Mouse (Mus musculus) right cerebral cortex, adult 2 months (tissue): Measurements from ENCODE around the gene 4931428F04Rik.

Source experiments
- DNase-seq, 2 experiments: peaks; one replicate each; pipeline ENCODE4 v3.0.0; 2021 to 2022; ENCODE audit warnings: low spot score in 2 of 2

Gene 4931428F04Rik

DNA sequence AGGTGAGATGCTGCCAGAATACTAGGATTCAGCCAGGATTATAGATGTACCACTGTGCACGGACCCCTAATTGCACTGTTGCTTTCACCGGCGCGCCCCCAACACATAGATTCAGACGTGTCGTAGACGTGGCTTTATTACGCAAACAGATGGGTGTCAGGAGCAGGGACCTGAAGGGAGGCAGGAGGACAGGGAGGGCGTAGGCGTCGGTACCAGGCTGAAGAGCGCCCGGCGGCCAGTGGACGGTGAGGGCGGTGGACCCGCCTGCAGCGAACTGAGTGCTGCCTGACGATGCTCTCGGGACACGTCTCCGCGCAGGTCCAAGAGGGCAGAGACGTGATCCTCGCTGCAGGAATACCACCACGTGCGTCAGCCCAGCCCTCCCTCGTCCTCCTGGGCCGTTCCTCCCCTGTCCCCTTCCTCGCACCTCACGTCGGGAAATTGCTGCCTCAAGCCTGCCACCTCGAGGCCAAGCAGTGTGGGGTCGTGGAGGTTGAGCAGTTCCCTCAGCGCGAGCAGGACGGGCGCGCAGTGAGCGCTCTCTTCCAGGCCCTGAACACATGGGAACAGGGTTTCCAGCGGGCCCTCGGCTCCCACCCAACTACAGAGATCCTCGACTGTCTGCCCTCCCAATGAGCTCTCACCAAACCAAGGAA is at the start of gene 4931428F04Rik:
Gene 4931428F04Rik, minus strand, starts transcription at position 60 of the 656 bp plus-strand sequence.
- DNase-seq: peak in 1 of 2 experiments; percentile 56

DNA sequence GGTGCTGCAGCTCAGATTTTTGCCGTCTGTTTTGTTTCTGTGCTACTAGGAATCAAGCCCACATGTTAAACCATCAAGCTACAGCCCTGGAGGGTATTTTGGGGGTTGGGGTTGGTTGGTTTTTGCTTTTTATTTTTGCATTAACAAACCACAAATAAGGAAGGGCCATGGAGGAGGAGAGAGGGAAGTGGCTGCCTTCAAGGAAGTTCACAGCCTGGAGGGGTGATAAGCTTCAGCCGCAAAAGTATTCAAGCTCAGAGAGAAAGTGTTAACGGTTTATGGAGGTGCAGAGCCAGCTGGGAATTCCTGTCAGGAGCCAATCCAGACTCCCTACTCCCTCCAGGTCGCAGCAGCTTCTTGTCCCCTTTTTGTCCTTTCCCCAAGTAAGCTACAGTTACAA is 49.3 kb upstream of the 4931428F04Rik start:
- DNase-seq: no peak

DNA sequence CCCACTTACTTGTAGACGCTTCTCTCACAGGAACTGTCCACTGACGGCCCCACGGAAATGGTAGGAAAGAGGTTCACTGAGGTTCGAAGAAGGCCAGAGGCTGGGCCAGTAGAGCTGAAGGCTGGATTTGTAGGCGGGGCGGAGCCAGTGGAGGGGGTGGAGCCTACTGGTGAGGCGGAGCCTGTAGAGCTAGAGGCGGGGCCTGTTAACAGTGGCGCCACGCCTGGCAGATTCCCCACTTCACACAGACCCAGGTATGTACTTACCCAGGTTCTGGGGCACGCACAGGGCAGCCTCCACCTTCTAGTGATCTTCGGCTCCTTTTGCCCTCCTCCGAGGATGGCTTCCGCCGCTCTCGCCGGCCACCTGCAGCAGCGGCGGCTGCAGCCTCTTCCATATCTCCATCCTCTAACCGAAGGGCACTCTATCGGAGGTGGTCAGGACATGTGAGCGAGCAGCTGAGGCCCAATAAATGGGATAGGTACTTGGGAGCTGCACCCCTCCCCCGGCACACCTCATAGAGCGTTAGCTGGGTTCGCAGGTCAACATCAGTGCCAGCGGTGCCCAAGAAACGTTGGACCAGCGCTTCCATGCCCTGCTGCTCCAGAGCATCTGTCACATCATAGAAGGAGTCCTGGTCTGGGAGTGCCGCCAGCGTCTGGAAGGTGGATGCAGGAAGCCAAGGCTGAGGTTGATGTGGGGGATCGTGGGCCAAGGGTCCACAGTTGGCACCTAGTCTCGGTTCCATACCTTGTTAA is 46.9 kb upstream of the 4931428F04Rik start:
- DNase-seq: no peak

DNA sequence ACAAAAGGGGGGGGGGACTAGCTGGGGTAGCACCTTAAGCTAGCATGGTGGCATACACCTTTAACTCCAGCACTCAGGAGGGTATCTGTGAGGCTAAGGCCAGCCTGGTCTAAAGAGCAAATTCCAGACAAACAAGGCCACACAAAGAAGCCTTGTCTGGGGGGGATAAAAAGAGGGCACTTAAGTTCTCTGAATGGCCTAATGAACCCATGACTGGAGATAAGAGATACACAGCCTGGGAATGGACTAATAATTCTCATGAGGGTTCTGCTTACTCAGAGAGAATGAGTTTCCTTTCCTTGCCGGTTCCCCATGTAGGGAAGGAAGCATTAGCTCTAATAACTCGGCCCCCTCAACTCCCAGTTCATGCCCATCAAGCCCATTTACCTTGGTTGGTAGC is 42.9 kb upstream of the 4931428F04Rik start:
- DNase-seq: no peak

DNA sequence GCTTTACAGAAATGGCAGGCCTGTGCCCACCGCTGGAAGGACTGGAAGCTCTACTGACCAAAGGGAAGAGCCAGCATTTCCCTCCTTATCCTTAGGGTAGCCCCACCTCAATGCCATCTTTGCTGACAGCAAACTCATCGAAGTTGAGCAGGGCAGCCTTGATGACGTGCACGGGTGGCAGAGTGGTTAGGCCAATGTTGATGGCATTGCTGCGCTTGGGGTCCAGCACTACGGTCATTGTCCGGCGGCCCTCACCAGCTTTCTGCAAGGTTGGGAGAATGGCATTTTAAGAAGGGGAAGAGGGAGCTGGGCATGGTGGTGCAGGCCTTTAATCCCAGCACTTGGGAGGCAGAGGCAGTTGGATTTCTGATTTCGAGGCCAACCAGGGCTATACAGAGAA is 42.3 kb upstream of the 4931428F04Rik start:
- no peak for DNase-seq

DNA sequence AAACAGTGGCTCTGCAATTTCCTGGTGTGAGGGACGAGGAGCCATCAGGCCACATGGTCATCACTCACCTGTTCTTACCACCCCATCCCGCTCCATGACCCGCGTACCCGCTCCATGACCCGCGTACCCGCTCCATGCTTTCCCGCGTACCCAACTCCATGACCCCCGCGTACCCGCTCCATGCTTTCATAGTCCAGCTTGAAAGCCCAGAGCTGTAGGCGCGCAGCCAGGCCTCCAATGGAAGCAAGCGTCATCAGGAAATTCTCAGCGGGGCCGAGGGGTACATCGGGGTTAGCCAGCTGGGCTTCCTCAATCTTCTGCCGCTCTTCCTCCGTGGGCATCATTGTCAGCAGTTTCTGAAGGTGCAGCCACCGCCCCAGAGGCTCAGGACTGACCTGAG is 41.8 kb upstream of the 4931428F04Rik start:
- DNase-seq: no peak

DNA sequence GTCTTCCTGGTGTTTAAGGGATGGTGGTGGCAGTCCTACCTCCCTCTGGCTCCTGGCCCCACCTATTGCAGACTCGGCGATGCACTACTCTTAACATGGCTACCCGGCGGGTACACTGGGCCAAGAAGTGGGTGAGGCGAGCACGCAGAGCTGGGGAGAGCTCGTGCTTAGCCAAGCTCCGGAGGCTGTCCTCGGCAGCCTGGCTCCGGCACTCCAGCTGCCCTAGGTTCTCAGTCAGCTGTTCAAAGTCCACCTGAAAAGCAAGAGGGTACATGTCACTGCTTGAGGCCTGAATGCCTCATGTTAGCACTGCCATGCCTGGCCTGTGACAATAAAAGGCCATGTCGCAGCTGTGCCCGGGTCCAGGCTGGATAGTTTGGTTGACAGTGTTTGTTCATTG is 40.7 kb upstream of the 4931428F04Rik start:
- no peak for DNase-seq

DNA sequence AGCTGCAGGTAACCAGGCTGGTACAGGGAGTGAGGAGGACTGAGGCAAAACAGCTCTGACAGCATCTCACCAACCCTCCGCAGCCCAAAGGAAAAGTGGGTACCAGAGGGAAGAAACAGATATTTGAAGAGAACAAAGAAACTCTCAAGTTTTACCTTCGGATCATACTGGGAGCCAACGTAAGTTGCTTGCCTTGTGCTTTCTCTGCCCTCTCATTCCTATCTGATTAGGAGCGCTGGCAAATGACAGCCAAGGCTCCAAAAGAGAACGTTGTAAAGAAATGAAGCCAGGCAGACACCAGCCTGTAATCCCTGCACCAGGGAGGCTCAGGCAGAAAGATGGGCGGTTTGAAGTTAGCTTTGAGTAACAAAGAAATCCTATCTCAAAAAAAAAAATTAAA is 37.3 kb upstream of the 4931428F04Rik start:
- no peak for DNase-seq

DNA sequence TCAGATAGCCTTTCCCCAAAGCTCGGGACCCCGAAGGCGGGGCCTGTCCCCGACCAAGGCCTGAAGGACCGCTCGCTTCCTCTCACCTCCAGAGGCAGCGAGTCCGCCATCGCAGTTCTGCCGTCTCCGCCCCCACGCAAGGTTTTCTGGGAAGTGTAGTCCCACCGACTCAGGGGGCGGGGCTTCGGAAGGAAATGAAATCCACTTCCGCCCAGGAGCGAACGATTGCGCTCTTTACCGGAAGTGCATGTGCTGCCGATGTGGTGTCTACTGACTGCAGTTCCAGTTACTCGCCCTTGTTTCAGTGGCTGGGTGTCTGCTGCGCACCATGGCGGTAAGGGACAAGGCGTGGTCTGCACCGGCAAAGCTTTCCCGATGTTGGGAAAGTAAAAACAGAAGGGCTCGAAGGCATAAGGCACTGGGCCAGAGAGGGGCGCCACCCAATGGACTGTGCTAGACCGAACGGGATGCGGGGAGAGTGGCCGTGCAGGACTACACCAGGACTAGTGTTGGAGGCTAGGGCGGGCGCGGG is 36.5 kb upstream of the 4931428F04Rik start, which contains the start of the genes Lrrc29 and Tmem208:
Gene Lrrc29, minus strand, starts transcription at position 138 of the 532 bp plus-strand sequence.
Gene Tmem208, plus strand, starts transcription at position 214 of the 532 bp plus-strand sequence.
- DNase-seq: peak; percentile 96 to 98

DNA sequence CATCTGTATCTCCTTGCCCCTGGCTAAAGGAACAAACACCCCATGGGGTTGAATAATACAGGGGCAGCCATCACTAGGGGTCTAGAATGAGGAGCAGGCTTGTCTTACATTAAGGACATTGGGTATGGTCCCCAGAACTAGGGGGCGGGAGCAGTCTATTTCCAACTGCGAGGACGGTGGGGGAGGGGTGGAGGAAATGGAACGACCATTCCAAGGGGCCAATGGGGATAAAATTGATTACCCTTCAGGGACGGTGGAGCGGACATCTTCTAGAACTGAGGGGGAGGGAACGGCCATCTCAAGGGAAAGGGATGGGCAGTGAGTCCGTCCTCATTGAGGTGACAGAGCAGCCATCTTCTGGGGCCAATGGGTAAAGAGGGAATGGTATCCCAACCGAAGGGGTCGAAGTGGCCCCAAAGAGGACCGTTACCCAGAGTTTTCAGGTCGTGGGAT is 36.0 kb upstream of the 4931428F04Rik start:
- peak in 1 of 2 experiments; percentile 16 for DNase-seq

DNA sequence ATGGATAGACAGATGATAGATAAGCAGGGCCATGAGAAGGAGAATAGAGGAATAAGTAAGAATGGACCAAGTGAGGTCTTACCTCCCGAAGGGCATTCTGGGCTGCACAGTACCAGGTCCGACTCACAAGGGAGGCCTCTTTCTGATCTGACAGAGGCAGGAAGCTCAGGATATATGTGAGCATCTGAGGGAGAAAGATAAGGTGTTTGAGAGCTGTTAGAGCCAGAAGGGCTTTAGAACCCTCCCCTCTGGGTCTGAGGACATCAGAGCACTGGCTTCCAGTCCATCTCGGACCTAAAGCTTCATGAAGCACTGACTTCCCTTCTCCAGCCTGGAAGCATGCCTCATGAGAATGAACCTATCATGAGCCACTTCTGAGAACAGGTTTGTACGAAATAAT is 33.5 kb upstream of the 4931428F04Rik start:
- no peak for DNase-seq

DNA sequence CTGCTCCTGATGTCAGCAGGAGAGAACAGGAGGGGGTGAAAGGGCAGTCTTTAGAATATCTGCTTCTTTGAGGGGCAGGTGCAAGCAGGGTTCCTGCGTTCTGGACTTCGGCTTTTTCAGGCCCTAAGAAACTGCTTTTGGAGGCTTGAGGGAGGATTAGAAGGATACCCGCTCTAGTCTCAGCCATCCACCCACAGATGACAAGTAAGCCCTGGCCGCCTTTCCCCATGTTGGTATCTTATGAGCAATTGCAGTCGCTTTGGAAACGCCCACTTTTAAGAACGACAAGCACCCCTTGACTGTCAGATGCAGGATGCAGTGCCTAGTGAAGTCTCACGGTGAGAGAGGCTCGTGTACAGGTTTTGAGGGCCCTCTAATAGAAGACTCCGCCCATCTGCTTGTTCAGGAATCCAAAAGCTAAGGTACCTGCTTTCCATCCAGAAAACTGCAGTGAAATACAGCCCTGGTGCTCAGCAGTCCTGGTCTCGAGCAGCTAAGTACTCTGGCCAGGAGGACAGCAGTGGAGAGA is 29.1 kb upstream of the 4931428F04Rik start:
- DNase-seq: no peak

DNA sequence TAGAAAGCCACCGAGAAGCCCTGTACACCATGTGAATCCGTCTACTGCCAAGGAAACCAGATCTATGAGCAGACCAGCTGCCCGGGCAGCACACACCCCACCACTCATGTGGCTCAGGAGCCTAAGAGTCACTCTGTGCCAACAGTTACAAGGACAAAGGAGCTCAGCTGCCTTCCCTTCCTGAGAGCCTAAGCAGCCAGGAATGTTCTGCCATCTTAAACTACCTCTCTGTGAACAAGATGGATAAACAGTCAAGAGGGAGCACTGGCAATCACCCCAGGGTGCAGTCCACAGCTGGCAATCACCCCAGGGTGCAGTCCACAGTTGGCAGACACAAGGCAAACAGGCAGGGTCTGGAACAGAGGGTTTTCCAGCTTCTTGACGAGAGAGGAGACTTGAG is 28.3 kb upstream of the 4931428F04Rik start:
- DNase-seq: no peak

DNA sequence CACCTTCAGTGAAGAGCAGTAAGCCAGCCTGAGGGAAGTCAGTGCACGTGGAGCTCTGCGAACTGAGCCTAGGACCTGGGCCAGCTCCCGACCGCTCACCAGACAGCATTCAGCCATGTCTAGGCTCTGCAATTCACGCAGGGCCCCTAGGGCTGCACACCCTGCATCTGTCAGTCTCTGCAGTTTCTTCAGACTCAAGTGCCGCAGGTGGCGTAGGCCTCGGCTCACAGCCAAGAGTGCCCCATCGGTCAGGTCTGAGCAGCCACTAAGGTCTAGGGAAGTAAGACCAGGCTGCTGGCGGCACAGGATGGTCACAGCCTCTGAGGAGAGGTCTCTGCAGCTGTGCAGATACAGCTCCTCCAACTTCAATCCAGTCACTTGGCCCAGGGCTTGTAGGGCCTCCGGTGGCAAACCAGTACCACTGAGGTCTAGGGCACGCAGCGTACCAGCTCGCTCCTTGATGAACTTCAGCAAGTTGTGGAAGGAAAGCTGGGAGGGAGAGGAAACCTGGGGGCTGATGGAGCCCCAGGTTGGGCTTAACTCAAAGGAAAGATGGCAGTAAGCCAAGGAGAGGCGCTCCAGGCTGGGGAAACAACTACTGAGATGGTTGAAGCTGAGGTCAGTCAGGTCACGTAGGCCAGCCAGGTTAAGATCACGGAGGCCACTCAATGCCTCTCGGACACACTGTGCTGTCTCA is 25.6 kb upstream of the 4931428F04Rik start:
- DNase-seq: no peak

DNA sequence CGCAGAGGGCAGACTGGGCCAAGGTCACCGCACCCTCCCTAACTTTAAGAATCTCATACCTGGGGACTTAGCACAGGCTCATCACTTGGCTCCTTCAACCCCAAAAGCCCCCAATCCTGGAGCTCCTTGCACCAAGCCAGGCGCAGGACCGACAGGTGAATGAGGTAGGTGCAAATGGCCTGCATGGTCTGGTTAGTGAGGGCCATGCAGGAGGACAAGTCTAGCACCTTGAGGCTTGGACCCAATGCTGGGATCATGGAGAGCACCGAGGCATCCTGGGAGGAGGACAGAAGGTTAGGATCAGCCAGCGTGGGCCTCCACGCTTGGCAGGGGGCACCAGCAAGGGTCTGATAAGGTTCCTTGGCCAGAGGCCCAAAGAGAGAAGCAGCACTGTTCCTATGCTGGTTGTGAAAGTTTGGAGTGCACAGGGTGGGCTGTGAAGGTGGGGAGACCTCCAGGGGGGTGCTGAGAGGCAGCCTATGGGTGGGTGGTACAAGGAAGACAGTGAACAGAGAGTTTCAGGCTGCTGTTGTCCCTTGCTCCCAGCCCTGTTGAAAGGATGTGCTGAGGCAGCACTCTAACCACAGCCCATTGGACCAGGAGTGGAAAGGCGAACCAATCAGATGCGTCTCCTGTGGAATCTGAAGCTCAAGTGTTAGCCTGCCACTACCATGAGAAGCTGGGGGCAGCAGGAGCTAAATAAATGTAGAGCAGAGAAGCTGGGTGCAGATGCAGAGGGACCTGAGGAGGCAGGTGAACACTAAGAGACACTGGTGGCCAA is 24.1 kb upstream of the 4931428F04Rik start:
- no peak for DNase-seq

DNA sequence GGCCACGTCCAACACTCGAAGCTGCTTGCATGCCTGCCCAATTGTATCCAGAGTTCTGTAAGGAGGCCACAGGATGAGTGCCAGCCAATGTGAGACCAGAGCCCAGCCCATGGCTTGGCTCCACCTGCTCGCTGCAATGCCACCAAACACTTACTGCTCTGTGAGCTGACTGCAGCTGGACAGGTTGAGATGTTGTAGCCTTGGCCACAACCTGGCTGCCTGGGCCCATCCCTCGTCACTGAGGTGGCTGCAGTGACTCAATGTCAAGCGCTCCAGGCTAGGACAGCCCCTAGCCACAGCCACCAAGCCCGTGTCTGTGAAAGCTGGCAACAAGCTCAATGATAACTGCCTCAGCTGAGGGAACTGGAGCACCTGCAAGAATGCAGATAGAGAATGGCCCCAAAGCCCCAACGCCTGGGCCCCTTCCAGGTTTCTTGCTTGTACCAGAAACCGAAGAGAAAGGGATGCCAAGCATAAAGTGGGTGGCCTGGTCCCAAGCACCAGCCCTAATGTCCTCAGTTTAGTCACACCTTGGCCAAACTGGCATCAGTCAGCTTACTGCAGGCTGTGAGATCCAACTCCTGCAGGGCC is 23.3 kb upstream of the 4931428F04Rik start:
- DNase-seq: no peak

DNA sequence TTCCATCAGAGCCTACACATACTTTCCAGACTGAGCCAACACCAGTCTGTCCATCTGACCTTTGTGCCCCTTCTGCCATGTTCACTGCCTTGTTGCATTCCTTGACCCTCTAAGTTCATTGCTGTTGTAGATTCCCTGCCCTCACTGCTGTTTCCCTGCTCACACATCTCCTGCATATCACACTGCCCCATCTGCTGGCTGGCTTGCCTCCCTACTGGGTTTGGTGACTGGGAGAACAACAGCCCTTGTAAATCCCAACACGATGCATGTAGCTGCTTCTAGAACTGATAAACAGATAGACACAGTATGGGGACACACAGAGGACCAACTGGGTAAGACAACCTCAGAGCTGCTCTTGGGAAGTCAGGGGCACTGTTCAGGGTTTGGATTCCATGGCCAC is 22.1 kb upstream of the 4931428F04Rik start:
- DNase-seq: no peak

DNA sequence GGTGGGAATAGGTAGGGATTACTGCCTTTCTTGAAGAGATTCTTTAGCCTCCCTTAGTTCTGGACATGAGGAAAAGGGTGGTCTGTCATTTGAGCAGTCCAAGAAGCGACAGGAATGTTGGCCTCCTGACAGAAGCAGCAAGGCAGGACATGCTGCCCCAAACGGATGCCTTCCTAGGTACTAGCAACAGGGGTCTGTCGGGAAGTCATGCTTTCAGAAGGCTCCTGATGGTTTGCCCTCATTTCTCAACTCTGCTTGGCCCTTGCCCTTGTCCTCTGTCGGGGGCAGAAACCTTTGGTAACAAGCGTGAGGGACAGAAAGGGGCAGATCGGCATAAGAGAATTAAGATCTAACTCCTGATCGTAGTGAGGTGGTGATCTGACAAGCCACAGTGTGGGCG is 20.5 kb upstream of the 4931428F04Rik start:
- DNase-seq: no peak

DNA sequence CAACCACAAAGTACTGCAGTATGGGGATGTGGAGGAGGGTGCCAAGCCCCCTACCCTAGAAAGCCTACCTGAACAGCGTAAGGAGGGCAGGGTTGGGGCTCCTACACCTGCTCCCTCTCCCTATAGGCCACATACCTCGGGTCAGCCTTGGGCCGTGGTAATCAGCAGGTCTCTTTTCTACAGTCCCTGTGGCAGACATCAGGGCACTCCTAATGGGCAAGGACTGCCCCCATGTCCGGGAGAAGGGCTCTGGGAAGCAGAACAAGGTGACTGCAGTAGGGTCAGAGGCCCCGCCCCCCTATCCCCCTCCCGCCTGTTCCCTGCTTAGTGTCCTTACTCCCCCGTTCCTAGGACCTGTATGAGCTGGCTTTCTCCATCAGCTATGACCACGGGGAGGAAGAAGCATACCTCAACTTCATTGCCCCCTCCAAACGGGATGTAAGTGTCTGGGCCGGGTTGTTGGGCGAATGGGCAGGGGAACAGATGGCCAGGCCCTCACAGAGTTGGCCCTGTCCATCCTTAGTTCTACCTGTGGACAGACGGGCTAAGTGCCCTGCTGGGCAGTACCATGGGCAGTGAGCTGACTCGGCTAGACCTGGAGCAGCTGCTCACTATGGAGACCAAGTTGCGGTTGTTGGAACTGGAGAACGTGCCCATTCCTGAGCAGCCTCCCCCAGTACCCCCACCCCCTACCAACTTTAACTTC is 19.6 kb upstream of the 4931428F04Rik start:
- no peak for DNase-seq

DNA sequence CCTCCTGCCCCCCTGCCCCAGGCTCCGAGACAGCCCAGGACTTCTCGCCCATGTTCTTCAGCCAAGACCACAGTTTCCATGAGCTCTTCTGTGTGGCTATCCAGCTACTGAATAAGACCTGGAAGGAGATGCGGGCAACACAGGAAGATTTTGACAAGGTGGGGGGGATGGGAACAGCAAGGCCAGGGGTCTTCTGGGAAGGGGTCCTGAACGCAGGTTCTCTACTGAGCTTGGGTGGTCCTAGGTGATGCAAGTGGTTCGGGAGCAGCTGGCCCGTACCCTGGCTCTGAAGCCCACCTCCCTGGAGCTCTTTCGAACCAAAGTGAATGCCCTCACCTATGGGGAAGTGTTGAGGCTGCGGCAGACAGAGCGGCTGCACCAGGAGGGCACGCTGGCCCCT is 18.8 kb upstream of the 4931428F04Rik start:
- no peak for DNase-seq
